ENCODE assay signal across 16 mouse cellular contexts in genomic region chr11:7408992-7409391, GRCm38 (mm10).
DNase-seq lines count a peak whose midpoint lies in the region; ATAC-seq and TF ChIP-seq lines count a peak whose summit lies in the region.
"Had no signal": no experiment of that assay in that cellular context is flagged by ENCODE, and none has a peak within 500 bp of the region (broad histone marks: within the 10 kb centered on the region; RNA-seq: fewer than 3 reads in every experiment).

No protein-coding gene starts in this region.

- no peak for TF ChIP-seq POLR2A in limb, embryonic 14.5 days (IDR thresholded peaks at IDR 0.05; ENCODE audit: borderline replicate concordance, extremely low read depth, insufficient read depth, insufficient read length)

- peak; percentile 88 for ATAC-seq in limb, embryonic 14.5 days (ENCODE audit: low FRiP score, low read depth)
- no peak for ATAC-seq in CD4-positive, CD25-positive, alpha-beta regulatory T cell, adult 4 months
- no peak for ATAC-seq in megakaryocyte, adult 5-6 weeks (ENCODE audit: poor library complexity, severe bottlenecking)
- ATAC-seq: forebrain, embryonic 16.5 days had no signal

- peak; percentile 15 for DNase-seq in gastrocnemius, postnatal 14 days
- DNase-seq in gastrocnemius, adult 18-20 months (ENCODE audit: low spot score), result no peak
- peak; percentile 20 for DNase-seq in forelimb bud, embryonic 11.5 days (ENCODE audit: low read depth, low spot score)
- DNase-seq in limb, embryonic 14.5 days (ENCODE audit: low spot score), result peak; percentile 59
- no peak for DNase-seq in frontal cortex, adult 2 months (ENCODE audit: extremely low spot score in 1 of 2, low spot score in 1 of 2)
- DNase-seq: adrenal gland, adult 8-10 months; adrenal gland, postnatal 36 days; cerebellum, adult 2 months; cerebellum, postnatal 10 days; gastrocnemius, postnatal 10 days had no signal

- H3K9ac ChIP-seq in limb, embryonic 14.5 days (ENCODE audit: low read depth, low read length, severe bottlenecking), result no peak overlapping the region
- H3K9ac ChIP-seq: forebrain, embryonic 12.5 days; heart, embryonic 12.5 days; hindbrain, embryonic 15.5 days had no signal

- H3K27ac ChIP-seq in limb, embryonic 14.5 days (replicated peaks; ENCODE audit: low read depth, low read length), result no peak overlapping the region
- H3K27ac ChIP-seq: forebrain, embryonic 12.5 days; hindbrain, embryonic 15.5 days had no signal

- H3K4me1 ChIP-seq in limb, embryonic 14.5 days (ENCODE audit: control insufficient read depth, insufficient read depth, low read length), result no peaks in the 10 kb centered on the region
- H3K4me1 ChIP-seq: forebrain, embryonic 12.5 days; heart, embryonic 12.5 days; hindbrain, embryonic 15.5 days had no signal

- H3K36me3 ChIP-seq in limb, embryonic 14.5 days (ENCODE audit: control insufficient read depth, insufficient read depth, low read length), result no peaks in the 10 kb centered on the region
- H3K36me3 ChIP-seq: forebrain, embryonic 12.5 days; heart, embryonic 12.5 days; hindbrain, embryonic 15.5 days had no signal

- no peaks in the 10 kb centered on the region for H3K27me3 ChIP-seq in limb, embryonic 14.5 days (ENCODE audit: control insufficient read depth, insufficient read depth, low read length)
- H3K27me3 ChIP-seq: forebrain, embryonic 12.5 days; heart, embryonic 12.5 days; hindbrain, embryonic 15.5 days had no signal

- no peak overlapping the region for H3K4me3 ChIP-seq in limb, embryonic 14.5 days (replicated peaks; ENCODE audit: low read length)
- H3K4me3 ChIP-seq: forebrain, embryonic 12.5 days; heart, embryonic 12.5 days; hindbrain, embryonic 15.5 days had no signal

- H3K4me2 ChIP-seq in limb, embryonic 14.5 days (replicated peaks; ENCODE audit: low read depth, low read length, severe bottlenecking), result no peak overlapping the region
- H3K4me2 ChIP-seq: forebrain, embryonic 12.5 days; heart, embryonic 12.5 days; hindbrain, embryonic 15.5 days had no signal

- intact Hi-C loops in gastrocnemius, postnatal 14 days (cut with DNase I; ENCODE audit: low total_unique reads), result no loop called here

- no peaks in the 10 kb centered on the region for H3K9me3 ChIP-seq in limb, embryonic 14.5 days (ENCODE audit: control insufficient read depth, low read length)
- H3K9me3 ChIP-seq: forebrain, embryonic 12.5 days; hindbrain, embryonic 15.5 days had no signal

Comparison
In these comparisons a context has a peak if more than half of its experiments do, and no peak if none do; other contexts are left out.
1. DNase-seq: peak in gastrocnemius, postnatal 14 days (single experiment), forelimb bud, embryonic 11.5 days (single experiment) and limb, embryonic 14.5 days (single experiment); none in gastrocnemius, adult 18-20 months (single experiment) and frontal cortex, adult 2 months (0 of 2).